Mouse (Mus musculus): ENCODE data around the gene Serpina5.
"Not testable (repeated sequence)": the region's sequence is repeated elsewhere in the genome, so short reads cannot be mapped to it uniquely, and the experiment has no call there.

Serpina5 gene

GRCm38 (mm10) chr12:104100768-104101167, at the start of gene Serpina5:
Serpina5 (plus strand) TSS chr12:104101113.
- ATAC-seq (ENCODE audit: insufficient number of reproducible peaks, low FRiP score, low TSS enrichment), result no peak

- no peak for ATAC-seq (ENCODE audit: insufficient number of reproducible peaks, low FRiP score, low TSS enrichment)
These were observed 46.9 kb upstream of the Serpina5 start for GRCm38 (mm10) chr12:104053995-104054394.

GRCm38 (mm10) chr12:104055755-104056154, 45.2 kb upstream of the Serpina5 start:
- ATAC-seq (ENCODE audit: insufficient number of reproducible peaks, low FRiP score, low TSS enrichment), result no peak

GRCm38 (mm10) chr12:104057050-104057449, 43.9 kb upstream of the Serpina5 start:
- ATAC-seq (ENCODE audit: insufficient number of reproducible peaks, low FRiP score, low TSS enrichment), result peak; percentile 36; the same call in 1 of the 2 replicates

- ATAC-seq (ENCODE audit: insufficient number of reproducible peaks, low FRiP score, low TSS enrichment), result 0 out of 2 replicates have a peak, but pooled peaks have one; percentile 5
These were observed 43.4 kb upstream of the Serpina5 start for GRCm38 (mm10) chr12:104057531-104057930.

- no peak for ATAC-seq (ENCODE audit: insufficient number of reproducible peaks, low FRiP score, low TSS enrichment)
These were observed 40.8 kb upstream of the Serpina5 start for GRCm38 (mm10) chr12:104060126-104060525.

- no peak for ATAC-seq (ENCODE audit: insufficient number of reproducible peaks, low FRiP score, low TSS enrichment)
These were observed 39.1 kb upstream of the Serpina5 start for GRCm38 (mm10) chr12:104061862-104062261.

GRCm38 (mm10) chr12:104064532-104064931, 36.4 kb upstream of the Serpina5 start:
- ATAC-seq (ENCODE audit: insufficient number of reproducible peaks, low FRiP score, low TSS enrichment), result no peak

GRCm38 (mm10) chr12:104064996-104065395, 35.9 kb upstream of the Serpina5 start:
- ATAC-seq (ENCODE audit: insufficient number of reproducible peaks, low FRiP score, low TSS enrichment), result no peak

- ATAC-seq (ENCODE audit: insufficient number of reproducible peaks, low FRiP score, low TSS enrichment), result no peak
These were observed 34.7 kb upstream of the Serpina5 start for GRCm38 (mm10) chr12:104066241-104066640.

GRCm38 (mm10) chr12:104067549-104067948, 33.4 kb upstream of the Serpina5 start:
- peak; percentile 46 for ATAC-seq (ENCODE audit: insufficient number of reproducible peaks, low FRiP score, low TSS enrichment)

GRCm38 (mm10) chr12:104069620-104070019, 31.3 kb upstream of the Serpina5 start:
- ATAC-seq (ENCODE audit: insufficient number of reproducible peaks, low FRiP score, low TSS enrichment), result no peak

GRCm38 (mm10) chr12:104071708-104072107, 29.2 kb upstream of the Serpina5 start:
- ATAC-seq (ENCODE audit: insufficient number of reproducible peaks, low FRiP score, low TSS enrichment), result no peak

- ATAC-seq (ENCODE audit: insufficient number of reproducible peaks, low FRiP score, low TSS enrichment), result no peak
These were observed 28.6 kb upstream of the Serpina5 start for GRCm38 (mm10) chr12:104072286-104072685.

- no peak for ATAC-seq (ENCODE audit: insufficient number of reproducible peaks, low FRiP score, low TSS enrichment)
These were observed 10.8 kb upstream of the Serpina5 start for GRCm38 (mm10) chr12:104090119-104090518.

GRCm38 (mm10) chr12:104091303-104091702, 9.6 kb upstream of the Serpina5 start:
- ATAC-seq (ENCODE audit: insufficient number of reproducible peaks, low FRiP score, low TSS enrichment), result no peak

GRCm38 (mm10) chr12:104105847-104106246, 4.9 kb downstream of the Serpina5 start:
- no peak for ATAC-seq (ENCODE audit: insufficient number of reproducible peaks, low FRiP score, low TSS enrichment)

GRCm38 (mm10) chr12:104106919-104107318, 6.0 kb downstream of the Serpina5 start:
- ATAC-seq (ENCODE audit: insufficient number of reproducible peaks, low FRiP score, low TSS enrichment), result no peak

GRCm38 (mm10) chr12:104108507-104108906, 7.6 kb downstream of the Serpina5 start:
- ATAC-seq (ENCODE audit: insufficient number of reproducible peaks, low FRiP score, low TSS enrichment), result no peak

GRCm38 (mm10) chr12:104112333-104112732, 11.4 kb downstream of the Serpina5 start, which contains the start of gene Serpina3a:
Serpina3a (plus strand) TSS chr12:104112724.
- ATAC-seq (ENCODE audit: insufficient number of reproducible peaks, low FRiP score, low TSS enrichment), result not testable (repeated sequence)

GRCm38 (mm10) chr12:104114921-104115579, 14.1 kb downstream of the Serpina5 start:
- no peak for ATAC-seq (ENCODE audit: insufficient number of reproducible peaks, low FRiP score, low TSS enrichment)

GRCm38 (mm10) chr12:104123097-104123496, 22.2 kb downstream of the Serpina5 start:
- no peak for ATAC-seq (ENCODE audit: insufficient number of reproducible peaks, low FRiP score, low TSS enrichment)

Data from cerebellum, adult (tissue).